Mouse (Mus musculus): ENCODE measurements around the gene Hnrnpc. TPM values are rescaled to one million over a fixed set of nuclear protein-coding genes. Genes with fewer than 3 reads are reported as not detected.

Gene Hnrnpc
- total and polyA plus RNA-seq, 2 experiments from 2014 or later = 96.3 to 323 TPM

DNA sequence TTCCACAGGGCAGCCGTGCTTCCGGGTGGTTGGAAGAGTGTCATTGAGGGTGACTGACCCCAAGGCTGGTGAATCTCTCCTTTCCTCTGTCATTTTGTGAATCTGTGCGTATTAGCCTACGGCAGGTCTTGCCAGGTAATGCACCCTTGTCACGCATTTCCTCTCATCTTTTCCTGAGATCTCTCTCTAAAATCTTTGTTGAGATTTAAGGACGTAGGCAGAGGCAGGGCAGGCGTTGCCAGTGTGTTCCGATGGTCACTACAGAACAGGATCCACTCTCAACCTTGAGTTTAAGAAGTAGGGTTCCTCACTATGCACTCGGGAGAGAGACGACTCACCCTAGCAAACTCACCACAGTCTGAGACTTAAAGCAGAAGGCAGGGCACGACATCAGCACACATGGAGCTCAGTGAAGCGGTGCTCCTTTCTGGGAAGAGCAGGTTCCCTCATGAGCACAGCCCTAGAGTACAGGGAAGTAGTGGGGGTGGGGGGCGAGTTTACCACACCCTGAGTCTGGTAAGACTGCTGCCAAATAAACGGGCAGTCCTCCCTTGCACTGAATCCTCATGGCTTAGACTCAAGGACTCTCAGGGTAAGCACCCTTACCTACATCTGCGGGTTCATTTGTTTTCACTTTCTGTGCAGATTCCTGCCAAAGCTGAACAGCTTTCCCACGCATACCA lies 37.8 kb upstream of the Hnrnpc start:
- 77% methylated on average over 16 of the region's 16 CpGs for WGBS
- H3K4me2 ChIP-seq (ENCODE audit: low read depth) = no peak overlapping the region
- no peak for DNase-seq

DNA sequence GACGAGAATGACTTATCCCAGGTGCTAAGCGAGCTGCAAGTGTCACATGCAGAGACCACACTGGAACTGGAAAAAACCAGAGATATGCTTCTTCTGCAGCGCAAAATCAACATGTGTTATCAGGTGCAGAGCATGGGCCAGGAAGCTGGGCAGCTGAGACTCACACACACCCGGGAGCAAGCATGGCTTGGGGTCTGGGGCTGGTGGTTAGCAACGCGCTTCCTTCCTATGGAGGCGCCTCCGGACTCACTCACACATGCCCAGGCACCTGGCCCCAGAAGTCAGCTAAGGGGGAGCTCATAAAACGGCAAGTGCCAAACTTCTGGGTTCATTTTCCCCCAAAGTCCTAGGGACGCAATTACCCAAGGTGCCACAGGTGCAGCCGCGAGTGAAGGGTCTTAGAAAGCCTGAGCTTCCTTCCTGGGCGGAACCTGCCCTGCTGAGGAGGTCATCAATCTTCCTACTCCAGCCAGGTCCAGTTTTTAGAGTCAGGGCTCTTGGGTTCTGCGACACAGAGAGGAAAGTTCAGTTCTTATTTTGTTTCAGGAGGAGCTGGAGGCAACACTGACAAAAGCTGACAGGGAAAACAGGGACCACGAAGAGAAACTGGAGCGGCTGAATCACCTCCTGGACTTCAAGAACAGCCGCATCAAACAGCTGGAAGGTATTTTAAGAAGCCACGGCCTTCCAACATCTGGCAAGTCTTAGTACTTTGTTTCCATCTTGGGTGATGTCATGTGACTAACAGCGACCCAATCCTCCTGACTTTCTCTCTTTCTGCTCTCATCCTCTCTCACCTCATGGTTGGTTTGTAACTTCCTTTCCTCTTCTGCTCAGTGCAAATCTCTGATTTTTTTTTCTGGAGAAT lies 37.0 kb upstream of the Hnrnpc start:
- no peak for TF ChIP-seq CTCF (IDR thresholded peaks at IDR 0.05; ENCODE audit: low read depth)
- Histone ChIP-seq H3K4me1 (ENCODE audit: insufficient read depth) (no peaks in the 10 kb centered on the region), H3K9ac (no peak overlapping the region), H3K27me3 (ENCODE audit: insufficient read depth, low read length) (no peaks in the 10 kb centered on the region), H3K4me2 (ENCODE audit: low read depth) (no peak overlapping the region), H3K36me3 (ENCODE audit: insufficient read depth) (no peaks in the 10 kb centered on the region), H3K27ac (ENCODE audit: low read depth, low read length) (no peak overlapping the region), H3K9me3 (ENCODE audit: low read length) (no peaks in the 10 kb centered on the region), H3K4me3 (ENCODE audit: low read depth, low read length) (no peak overlapping the region)
- DNase-seq (no peak), ATAC-seq (no peak)
- WGBS = 78% methylated on average over 19 of the region's 19 CpGs

More for the DNA sequence above, 37.8 kb upstream of the Hnrnpc start:
- ATAC-seq = no peak
- H3K36me3 ChIP-seq (ENCODE audit: insufficient read depth) = no peaks in the 10 kb centered on the region
- no peak overlapping the region for H3K4me3 ChIP-seq (ENCODE audit: low read depth, low read length)
- no peaks in the 10 kb centered on the region for H3K4me1 ChIP-seq (ENCODE audit: insufficient read depth)
- no peaks in the 10 kb centered on the region for H3K27me3 ChIP-seq (ENCODE audit: insufficient read depth, low read length)
- no peaks in the 10 kb centered on the region for H3K9me3 ChIP-seq (ENCODE audit: low read length)
- no peak for TF ChIP-seq CTCF (IDR thresholded peaks at IDR 0.05; ENCODE audit: low read depth)
- H3K9ac ChIP-seq = no peak overlapping the region
- no peak overlapping the region for H3K27ac ChIP-seq (ENCODE audit: low read depth, low read length)

DNA sequence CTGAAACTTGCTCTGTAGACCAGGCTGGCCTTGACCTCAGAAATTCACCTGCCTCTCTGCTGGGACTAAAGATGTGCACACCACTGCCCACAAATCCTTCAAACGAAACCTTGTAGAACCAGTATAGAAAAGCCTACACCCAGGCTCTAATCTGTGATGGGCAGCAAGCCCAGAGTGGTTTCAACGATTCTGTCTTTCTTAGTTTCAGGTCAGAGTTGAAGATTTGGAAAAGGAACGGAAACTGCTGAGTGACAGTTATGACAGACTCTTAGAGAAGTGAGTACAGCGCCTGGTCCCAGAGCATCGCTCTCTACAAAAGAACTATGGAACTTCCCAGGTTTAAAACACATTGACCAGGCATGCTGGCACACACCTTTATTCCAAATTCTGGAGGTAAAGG lies 29.8 kb upstream of the Hnrnpc start:
- DNase-seq (no peak), ATAC-seq (no peak)
- H3K4me1 ChIP-seq (ENCODE audit: insufficient read depth) = no peaks in the 10 kb centered on the region
- H3K4me2 ChIP-seq (ENCODE audit: low read depth) = no peak overlapping the region
- no peaks in the 10 kb centered on the region for H3K27me3 ChIP-seq (ENCODE audit: insufficient read depth, low read length)
- TF ChIP-seq CTCF (IDR thresholded peaks at IDR 0.05; ENCODE audit: low read depth) = no peak
- H3K4me3 ChIP-seq (ENCODE audit: low read depth, low read length) = no peak overlapping the region
- WGBS = 73% methylated on average over 5 of the region's 5 CpGs
- H3K9ac ChIP-seq = no peak overlapping the region
- no peaks in the 10 kb centered on the region for H3K9me3 ChIP-seq (ENCODE audit: low read length)
- no peaks in the 10 kb centered on the region for H3K36me3 ChIP-seq (ENCODE audit: insufficient read depth)
- no peak overlapping the region for H3K27ac ChIP-seq (ENCODE audit: low read depth, low read length)

DNA sequence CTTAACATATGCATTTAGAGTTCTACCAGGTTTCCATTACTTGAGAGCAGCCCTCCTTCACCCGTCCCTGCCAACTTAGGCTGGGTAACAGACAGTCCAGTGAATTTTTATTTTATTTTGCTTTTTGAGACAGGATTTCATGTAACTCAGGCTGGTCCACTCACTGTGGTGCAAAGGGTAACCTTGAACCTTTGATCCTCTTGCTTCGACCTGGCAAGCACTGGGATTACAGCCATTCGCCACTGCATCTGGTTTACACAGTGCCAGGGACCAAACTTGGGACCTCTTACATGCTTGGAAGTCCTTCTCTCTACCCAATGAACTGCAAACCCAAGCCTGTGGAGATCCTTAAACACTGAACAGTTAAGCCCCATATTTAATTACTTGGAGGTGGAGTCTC lies 20.8 kb upstream of the Hnrnpc start:
- Histone ChIP-seq H3K36me3 (ENCODE audit: insufficient read depth) (no peaks in the 10 kb centered on the region), H3K4me1 (ENCODE audit: insufficient read depth) (no peaks in the 10 kb centered on the region), H3K27ac (ENCODE audit: low read depth, low read length) (no peak overlapping the region), H3K4me3 (ENCODE audit: low read depth, low read length) (no peak overlapping the region), H3K9me3 (ENCODE audit: low read length) (no peaks in the 10 kb centered on the region), H3K9ac (no peak overlapping the region), H3K4me2 (ENCODE audit: low read depth) (no peak overlapping the region), H3K27me3 (ENCODE audit: insufficient read depth, low read length) (no peaks in the 10 kb centered on the region; the same call in 1 of the 2 replicates)
- ATAC-seq (no peak), DNase-seq (no peak)
- no peak for TF ChIP-seq CTCF (IDR thresholded peaks at IDR 0.05; ENCODE audit: low read depth)
- 96% methylated on average over 3 of the region's 3 CpGs for WGBS

GRCm38 (mm10) chr14:52123918-52124317 lies 20.1 kb upstream of the Hnrnpc start:
- Histone ChIP-seq H3K4me3 (ENCODE audit: low read depth, low read length) (no peak overlapping the region), H3K9me3 (ENCODE audit: low read length) (no peaks in the 10 kb centered on the region), H3K27me3 (ENCODE audit: insufficient read depth, low read length) (no peaks in the 10 kb centered on the region; the same call in 1 of the 2 replicates), H3K4me2 (ENCODE audit: low read depth) (no peak overlapping the region), H3K9ac (no peak overlapping the region), H3K4me1 (ENCODE audit: insufficient read depth) (no peaks in the 10 kb centered on the region), H3K27ac (ENCODE audit: low read depth, low read length) (no peak overlapping the region), H3K36me3 (ENCODE audit: insufficient read depth) (no peaks in the 10 kb centered on the region)
- 0 out of 2 replicates have a peak, but pooled peaks have one; percentile 37 for ATAC-seq
- 20% methylated on average over 4 of the region's 4 CpGs for WGBS
- peak; percentile 84 for TF ChIP-seq CTCF (IDR thresholded peaks at IDR 0.05; ENCODE audit: low read depth)
- DNase-seq = peak; percentile 83

DNA sequence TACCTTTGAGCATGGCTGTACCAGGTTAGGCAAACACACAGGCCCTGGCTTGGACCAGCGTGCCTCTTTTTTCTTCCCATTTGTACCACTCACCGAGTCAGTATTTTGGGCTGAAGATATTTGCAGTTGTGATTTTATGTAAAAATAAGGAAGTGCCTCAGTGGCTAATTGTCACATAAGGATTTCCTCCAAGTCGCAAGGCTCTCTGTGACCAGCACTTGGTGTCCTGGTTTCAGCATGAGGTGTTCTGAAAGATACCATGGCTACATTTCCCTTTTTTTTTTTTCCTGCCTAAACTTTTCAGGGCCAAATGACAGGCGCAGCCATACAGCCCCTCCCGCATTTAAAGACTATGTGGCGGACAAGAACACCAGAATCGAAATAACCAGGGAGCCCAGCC lies 16.3 kb upstream of the Hnrnpc start:
- Histone ChIP-seq H3K27ac (ENCODE audit: low read depth, low read length) (peak overlapping the region; percentile 81), H3K27me3 (ENCODE audit: insufficient read depth, low read length) (no peaks in the 10 kb centered on the region; the same call in 1 of the 2 replicates), H3K4me2 (ENCODE audit: low read depth) (peak overlapping the region; percentile 94), H3K4me1 (ENCODE audit: insufficient read depth) (no peaks in the 10 kb centered on the region), H3K9me3 (ENCODE audit: low read length) (no peaks in the 10 kb centered on the region), H3K9ac (peak overlapping the region; percentile 73; the same call in 1 of the 2 replicates), H3K4me3 (ENCODE audit: low read depth, low read length) (peak overlapping the region; percentile 57; the same call in 1 of the 2 replicates), H3K36me3 (ENCODE audit: insufficient read depth) (no peaks in the 10 kb centered on the region)
- DNase-seq = no peak
- TF ChIP-seq CTCF (IDR thresholded peaks at IDR 0.05; ENCODE audit: low read depth) = no peak
- WGBS = 59% methylated on average over 7 of the region's 7 CpGs
- no peak for ATAC-seq
